Mouse (Mus musculus): ENCODE measurements around the gene Casr.

- TF ChIP-seq CTCF (IDR thresholded peaks at IDR 0.05) (no peak), EP300 (IDR thresholded peaks at IDR 0.05) (no peak)
Measured at GRCm38 (mm10) chr16:36571942-36572341, 10.0 kb upstream of the Casr start.

Data from lung, postnatal 0 days (tissue).